In genomic region chr17:35120745-35121142, GRCm38 (mm10) we compare ENCODE assay signal across 9 mouse cellular contexts. TPM values are rescaled to one million over a fixed set of nuclear protein-coding genes. Genes with fewer than 3 reads are reported as not detected.
DNase-seq lines count a peak whose midpoint lies in the region; ATAC-seq and TF ChIP-seq lines count a peak whose summit lies in the region.
"Had no signal": no experiment of that assay in that cellular context is flagged by ENCODE, and none has a peak within 500 bp of the region (broad histone marks: within the 10 kb centered on the region; RNA-seq: fewer than 3 reads in every experiment).

No protein-coding gene starts in this region.

- no peaks in the 10 kb centered on the region for H3K27me3 ChIP-seq in liver, embryonic 11.5 days (replicated peaks; ENCODE audit: control insufficient read depth, insufficient read depth, low read length)
- H3K27me3 ChIP-seq in small intestine, adult 2 months (ENCODE audit: control insufficient read depth, insufficient read depth, low read length), result no peaks in the 10 kb centered on the region

- peak overlapping the region; percentile 81 for H3K9ac ChIP-seq in liver, embryonic 11.5 days (ENCODE audit: low read depth, low read length)

- peak; percentile 59 for DNase-seq in adrenal gland, postnatal 25 days
- DNase-seq in adrenal gland, adult 2 months, result no peak
- DNase-seq in right cerebral cortex, postnatal 4 days, result peak; percentile 49
- DNase-seq in right cerebral cortex, postnatal 14 days, result no peak
- peak; percentile 44 to 48 for DNase-seq in heart, postnatal 14 days
- DNase-seq in liver, embryonic 11.5 days (ENCODE audit: low spot score), result no peak
- DNase-seq in spleen, adult 12 weeks (ENCODE audit: low spot score), result no peak

- intact Hi-C loops in heart, postnatal 14 days (cut with DNase I), result no loop called here

- no peaks in the 10 kb centered on the region for H3K9me3 ChIP-seq in liver, embryonic 11.5 days (ENCODE audit: control insufficient read depth, low read length)

- WGBS in liver, embryonic 11.5 days, result under 1% methylated on average over 33 of the region's 33 CpGs
- under 1% methylated on average over 33 of the region's 33 CpGs for WGBS in small intestine, adult 2 months

- H3K4me3 ChIP-seq in liver, embryonic 11.5 days (ENCODE audit: low read depth, low read length), result peak overlapping the region; percentile 80
- H3K4me3 ChIP-seq in small intestine, adult 2 months (ENCODE audit: low read depth, low read length), result peak overlapping the region; percentile 90

- H3K27ac ChIP-seq in liver, embryonic 11.5 days (ENCODE audit: low read depth, low read length), result peak overlapping the region; percentile 94
- peak overlapping the region; percentile 36; the same call in 1 of the 2 replicates for H3K27ac ChIP-seq in small intestine, adult 2 months (ENCODE audit: insufficient read depth, low read depth, low read length)

- H3K4me1 ChIP-seq in liver, embryonic 11.5 days (replicated peaks; ENCODE audit: control insufficient read depth, insufficient read depth, low read length), result peaks cover 16% of the 10 kb centered on the region
- H3K4me1 ChIP-seq in small intestine, adult 2 months (ENCODE audit: control insufficient read depth, insufficient read depth, insufficient read length, low read length), result peaks cover 9% of the 10 kb centered on the region; the same call in 1 of the 2 replicates

- H3K36me3 ChIP-seq in liver, embryonic 11.5 days (ENCODE audit: control insufficient read depth, insufficient read depth, low read length), result peaks cover 21% of the 10 kb centered on the region
- peaks cover 35% of the 10 kb centered on the region for H3K36me3 ChIP-seq in small intestine, adult 2 months (ENCODE audit: control insufficient read depth, insufficient read depth, low read length)

- peak overlapping the region; percentile 79 for H3K4me2 ChIP-seq in liver, embryonic 11.5 days

- TF ChIP-seq CTCF in small intestine, adult 2 months (IDR thresholded peaks at IDR 0.05; ENCODE audit: extremely low read depth, insufficient read length, insufficient replicate concordance, low read depth, low read length), result no peak

- TF ChIP-seq POLR2A in small intestine, adult 2 months (IDR thresholded peaks at IDR 0.05; ENCODE audit: low read depth, low read length), result no peak

- ATAC-seq in liver, embryonic 11.5 days (replicated peaks; ENCODE audit: low FRiP score), result no peak

RNA-seq across cellular contexts. Expression of gene Gpank1, which starts 0.5 kb away (rescaled TPM):
- total RNA-seq in adrenal gland, postnatal 25 days (2021), result 19.0 and 19.4 TPM in 2 replicates
- total RNA-seq in adrenal gland, adult 2 months (2021), result 10 to 100 TPM; 12.4 to 12.8 TPM
- 13.3 and 15.8 TPM in 2 replicates for polyA plus RNA-seq in adrenal gland, adult 2 months (2012; rRNA removed)
- 1 to 10 TPM; 7.0 to 7.7 TPM for total RNA-seq in heart, postnatal 14 days (2021)
- polyA plus RNA-seq in liver, embryonic 11.5 days (2014; fragmentation: Nextera tagmentation; extraction: Ambion mirVana), result 23.7 and 25.2 TPM in 2 replicates
- polyA plus RNA-seq in small intestine, adult 2 months (2012; rRNA removed), result 10.5 and 25.3 TPM in 2 replicates

RNA-seq across cellular contexts. Expression of gene Csnk2b, which starts 1.1 kb away (rescaled TPM):
- total RNA-seq in adrenal gland, postnatal 25 days (2021), result 201 and 272 TPM in 2 replicates
- 100 to 1,000 TPM; 212 to 337 TPM for total RNA-seq in adrenal gland, adult 2 months (2021)
- polyA plus RNA-seq in adrenal gland, adult 2 months (2012; rRNA removed), result 358 and 360 TPM in 2 replicates
- total RNA-seq in heart, postnatal 14 days (2021), result 100 to 1,000 TPM; 172 to 176 TPM
- polyA plus RNA-seq in liver, embryonic 11.5 days (2014; fragmentation: Nextera tagmentation; extraction: Ambion mirVana), result 246 and 259 TPM in 2 replicates
- polyA plus RNA-seq in small intestine, adult 2 months (2012; rRNA removed), result 226 and 448 TPM in 2 replicates

RNA-seq across cellular contexts. Expression of gene D17H6S53E, which starts 5.4 kb away (rescaled TPM):
- 23.0 and 29.7 TPM in 2 replicates for total RNA-seq in adrenal gland, postnatal 25 days (2021)
- 10 to 100 TPM; 23.4 to 32.0 TPM for total RNA-seq in adrenal gland, adult 2 months (2021)
- polyA plus RNA-seq in adrenal gland, adult 2 months (2012; rRNA removed), result 27.7 and 45.5 TPM in 2 replicates
- total RNA-seq in heart, postnatal 14 days (2021), result 10 to 100 TPM; 28.0 to 29.6 TPM
- polyA plus RNA-seq in liver, embryonic 11.5 days (2014; fragmentation: Nextera tagmentation; extraction: Ambion mirVana), result 6.0 and 7.1 TPM in 2 replicates
- polyA plus RNA-seq in small intestine, adult 2 months (2012; rRNA removed), result 6.9 and 16.2 TPM in 2 replicates

RNA-seq across cellular contexts. Expression of gene Ly6g5b, which starts 5.5 kb away (rescaled TPM):
- total RNA-seq in adrenal gland, postnatal 25 days (2021), result 0.30 and 0.81 TPM in 2 replicates
- under 1 TPM; 0.23 to 0.35 TPM for total RNA-seq in adrenal gland, adult 2 months (2021)
- 0.42 and 0.52 TPM in 2 replicates for polyA plus RNA-seq in adrenal gland, adult 2 months (2012; rRNA removed)
- under 1 TPM in 1 of 2 experiments, not detected in 1; 0.41 TPM for total RNA-seq in heart, postnatal 14 days (2021)
- 0.69 and 0.89 TPM in 2 replicates for polyA plus RNA-seq in liver, embryonic 11.5 days (2014; fragmentation: Nextera tagmentation; extraction: Ambion mirVana)
- polyA plus RNA-seq in small intestine, adult 2 months (2012; rRNA removed), result 0.76 and 1.4 TPM in 2 replicates
- total RNA-seq: gastrocnemius, postnatal 36 days had no signal

RNA-seq across cellular contexts. Expression of gene Apom, which starts 11.1 kb away (rescaled TPM):
- 2.9 TPM in 1 of 2 replicates, not detected in the other for total RNA-seq in adrenal gland, postnatal 25 days (2021)
- under 1 TPM in 1 of 2 experiments, not detected in 1; 0.78 TPM for total RNA-seq in adrenal gland, adult 2 months (2021)
- 0.22 TPM in 1 of 2 replicates, not detected in the other for polyA plus RNA-seq in adrenal gland, adult 2 months (2012; rRNA removed)
- not detected for total RNA-seq in heart, postnatal 14 days (2021)
- 429 and 459 TPM in 2 replicates for polyA plus RNA-seq in liver, embryonic 11.5 days (2014; fragmentation: Nextera tagmentation; extraction: Ambion mirVana)
- polyA plus RNA-seq in small intestine, adult 2 months (2012; rRNA removed), result 0.15 and 0.25 TPM in 2 replicates
- total RNA-seq: gastrocnemius, postnatal 36 days had no signal

Comparison
In these comparisons a context has a peak if more than half of its experiments do, and no peak if none do; other contexts are left out.
1. DNase-seq: peak in adrenal gland, postnatal 25 days (single experiment), right cerebral cortex, postnatal 4 days (single experiment) and heart, postnatal 14 days (2 of 2); none in adrenal gland, adult 2 months (single experiment), right cerebral cortex, postnatal 14 days (single experiment), liver, embryonic 11.5 days (single experiment) and spleen, adult 12 weeks (single experiment).